Mouse (Mus musculus): ENCODE results near the gene Capn10. TPM values are rescaled to one million over a fixed set of nuclear protein-coding genes. Genes with fewer than 3 reads are reported as not detected.

Capn10 gene
- polyA plus RNA-seq, 1 experiment from 2014 or later, result 31.6 TPM

DNA sequence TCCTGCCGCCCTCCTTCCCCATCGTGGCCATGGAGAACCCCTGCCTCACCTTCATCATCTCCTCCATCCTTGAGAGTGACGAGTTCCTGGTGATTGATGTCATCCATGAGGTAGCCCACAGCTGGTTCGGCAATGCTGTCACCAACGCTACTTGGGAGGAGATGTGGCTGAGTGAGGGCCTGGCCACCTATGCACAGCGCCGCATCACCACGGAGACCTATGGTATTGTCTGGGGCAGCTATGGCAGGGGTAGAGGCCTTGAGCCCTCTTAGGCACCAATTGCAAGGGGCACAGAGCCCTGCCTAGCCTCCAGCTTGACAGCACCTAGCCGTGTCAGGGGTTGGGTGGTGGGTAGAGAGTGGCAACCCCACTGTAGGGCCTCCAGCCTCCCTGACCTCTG is 17.5 kb upstream of the Capn10 start:
- Histone ChIP-seq H3K9me3 (ENCODE audit: control insufficient read depth) (no peaks in the 10 kb centered on the region), H3K27me3 (replicated peaks; ENCODE audit: control insufficient read depth, insufficient read depth, low read length) (no peaks in the 10 kb centered on the region), H3K36me3 (ENCODE audit: control insufficient read depth, insufficient read depth) (peaks cover 69% of the 10 kb centered on the region), H3K4me1 (replicated peaks; ENCODE audit: control insufficient read depth, insufficient read depth, low read length) (peaks cover 7% of the 10 kb centered on the region; the same call in 1 of the 2 replicates), H3K9ac (ENCODE audit: low read depth, low read length) (no peak overlapping the region), H3K4me3 (ENCODE audit: low read depth, low read length) (no peak overlapping the region), H3K27ac (ENCODE audit: low read depth, low read length) (no peak overlapping the region), H3K4me2 (replicated peaks; ENCODE audit: low read depth) (no peak overlapping the region)
- no peak for TF ChIP-seq CTCF (IDR thresholded peaks at IDR 0.05; ENCODE audit: low read depth)
- ATAC-seq, result no peak
- WGBS, result 95% methylated on average over 9 of the region's 9 CpGs

DNA sequence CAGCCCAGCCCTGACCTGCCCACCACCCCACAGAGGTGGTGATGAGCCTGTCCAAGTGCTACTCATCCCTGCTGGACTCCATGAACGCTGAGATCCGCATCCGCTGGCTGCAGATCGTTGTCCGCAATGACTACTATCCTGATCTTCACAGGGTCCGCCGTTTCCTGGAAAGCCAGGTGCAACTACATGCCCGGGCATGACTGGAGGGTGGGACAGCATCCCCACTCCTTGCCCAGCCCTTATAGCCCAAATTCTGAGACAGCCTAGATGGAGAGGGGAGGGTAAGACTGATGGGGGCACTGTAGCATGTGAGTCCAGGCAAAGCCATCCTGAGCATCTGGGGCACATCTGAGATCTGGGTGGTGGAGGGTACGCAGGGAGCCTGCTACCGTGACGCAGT is 15.0 kb upstream of the Capn10 start:
- WGBS, result 94% methylated on average over 11 of the region's 11 CpGs
- no peak for ATAC-seq
- peak overlapping the region; percentile 88; the same call in 1 of the 2 replicates for H3K27ac ChIP-seq (ENCODE audit: low read depth, low read length)
- TF ChIP-seq CTCF (IDR thresholded peaks at IDR 0.05; ENCODE audit: low read depth), result no peak
- H3K4me2 ChIP-seq (replicated peaks; ENCODE audit: low read depth), result no peak overlapping the region
- no peak overlapping the region for H3K4me3 ChIP-seq (ENCODE audit: low read depth, low read length)
- no peaks in the 10 kb centered on the region for H3K27me3 ChIP-seq (replicated peaks; ENCODE audit: control insufficient read depth, insufficient read depth, low read length)
- peaks cover 64% of the 10 kb centered on the region for H3K36me3 ChIP-seq (ENCODE audit: control insufficient read depth, insufficient read depth)
- H3K4me1 ChIP-seq (replicated peaks; ENCODE audit: control insufficient read depth, insufficient read depth, low read length), result peaks cover 4% of the 10 kb centered on the region; the same call in 1 of the 2 replicates
- H3K9me3 ChIP-seq (ENCODE audit: control insufficient read depth), result no peaks in the 10 kb centered on the region
- no peak overlapping the region for H3K9ac ChIP-seq (ENCODE audit: low read depth, low read length)

DNA sequence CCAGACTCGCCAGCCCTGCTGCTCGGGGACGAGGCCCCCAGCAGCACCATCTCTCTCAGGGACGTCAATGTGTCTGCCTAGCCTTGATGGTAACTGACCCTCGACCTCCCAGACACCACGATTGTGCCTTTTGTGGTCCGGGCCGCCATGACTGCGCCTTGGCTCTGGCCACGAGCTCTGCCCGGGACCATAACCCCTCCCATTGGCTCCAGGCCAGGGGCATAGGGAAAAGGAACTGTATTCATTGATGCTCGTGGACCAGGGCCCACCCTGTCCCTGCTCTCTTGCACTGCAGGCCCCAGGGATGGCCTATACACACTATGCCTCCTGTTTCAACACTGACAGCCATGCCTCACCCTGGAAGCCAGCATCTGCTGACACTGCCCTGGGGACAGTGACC is 14.4 kb upstream of the Capn10 start:
- H3K4me2 ChIP-seq (replicated peaks; ENCODE audit: low read depth), result no peak overlapping the region
- TF ChIP-seq CTCF (IDR thresholded peaks at IDR 0.05; ENCODE audit: low read depth), result no peak
- WGBS, result 53% methylated on average over 12 of the region's 12 CpGs
- no peaks in the 10 kb centered on the region for H3K9me3 ChIP-seq (ENCODE audit: control insufficient read depth)
- no peak overlapping the region for H3K9ac ChIP-seq (ENCODE audit: low read depth, low read length)
- H3K27ac ChIP-seq (ENCODE audit: low read depth, low read length), result peak overlapping the region; percentile 88
- H3K27me3 ChIP-seq (replicated peaks; ENCODE audit: control insufficient read depth, insufficient read depth, low read length), result no peaks in the 10 kb centered on the region
- peaks cover 4% of the 10 kb centered on the region; the same call in 1 of the 2 replicates for H3K4me1 ChIP-seq (replicated peaks; ENCODE audit: control insufficient read depth, insufficient read depth, low read length)
- no peak overlapping the region for H3K4me3 ChIP-seq (ENCODE audit: low read depth, low read length)
- ATAC-seq, result 0 out of 2 replicates have a peak, but pooled peaks have one; percentile 2
- H3K36me3 ChIP-seq (ENCODE audit: control insufficient read depth, insufficient read depth), result peaks cover 58% of the 10 kb centered on the region

DNA sequence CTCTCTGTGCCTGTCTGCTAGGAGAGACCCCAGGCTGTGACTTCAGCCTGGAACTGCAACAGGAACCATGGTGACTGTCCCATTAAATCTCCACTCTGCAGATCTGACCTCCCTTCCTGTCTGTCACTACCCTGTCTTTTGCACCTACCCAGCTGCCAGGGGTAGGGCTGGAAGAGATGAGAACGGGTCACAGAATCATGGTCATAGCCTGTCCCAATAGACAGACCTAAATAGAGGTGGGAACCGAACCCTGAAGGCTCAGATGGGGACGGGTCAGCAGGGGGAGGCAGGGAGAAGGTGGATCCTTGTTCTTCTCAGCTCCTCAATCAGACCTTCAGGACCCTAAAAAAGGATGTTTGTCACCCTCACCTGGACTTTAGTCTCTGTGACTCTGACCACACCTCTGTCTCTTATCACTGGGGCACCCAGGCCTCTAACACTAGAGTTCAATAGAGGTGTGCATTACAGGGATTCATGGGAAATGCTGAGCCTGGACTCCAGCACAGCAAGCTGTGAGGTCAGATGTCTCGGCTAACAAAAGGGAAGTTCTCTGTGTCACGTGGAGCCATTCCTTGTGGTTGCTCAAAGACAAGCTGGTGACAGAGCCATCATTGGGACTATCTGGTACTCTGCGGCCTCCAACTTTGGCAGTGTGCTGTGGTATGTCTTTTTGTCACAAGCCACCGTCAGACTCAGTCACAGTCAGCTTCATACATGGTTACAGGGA is 13.5 kb upstream of the Capn10 start:
- peak overlapping the region; percentile 88 for H3K27ac ChIP-seq (ENCODE audit: low read depth, low read length)
- no peaks in the 10 kb centered on the region for H3K9me3 ChIP-seq (ENCODE audit: control insufficient read depth)
- no peak for TF ChIP-seq CTCF (IDR thresholded peaks at IDR 0.05; ENCODE audit: low read depth)
- no peak overlapping the region for H3K4me3 ChIP-seq (ENCODE audit: low read depth, low read length)
- peaks cover 50% of the 10 kb centered on the region for H3K36me3 ChIP-seq (ENCODE audit: control insufficient read depth, insufficient read depth)
- ATAC-seq, result peak; percentile 94
- 56% methylated on average over 7 of the region's 7 CpGs for WGBS
- H3K4me1 ChIP-seq (replicated peaks; ENCODE audit: control insufficient read depth, insufficient read depth, low read length), result peaks cover 4% of the 10 kb centered on the region; the same call in 1 of the 2 replicates
- no peak overlapping the region for H3K9ac ChIP-seq (ENCODE audit: low read depth, low read length)
- H3K27me3 ChIP-seq (replicated peaks; ENCODE audit: control insufficient read depth, insufficient read depth, low read length), result no peaks in the 10 kb centered on the region
- no peak overlapping the region; the same call in none of the 2 replicates for H3K4me2 ChIP-seq (replicated peaks; ENCODE audit: low read depth)

DNA sequence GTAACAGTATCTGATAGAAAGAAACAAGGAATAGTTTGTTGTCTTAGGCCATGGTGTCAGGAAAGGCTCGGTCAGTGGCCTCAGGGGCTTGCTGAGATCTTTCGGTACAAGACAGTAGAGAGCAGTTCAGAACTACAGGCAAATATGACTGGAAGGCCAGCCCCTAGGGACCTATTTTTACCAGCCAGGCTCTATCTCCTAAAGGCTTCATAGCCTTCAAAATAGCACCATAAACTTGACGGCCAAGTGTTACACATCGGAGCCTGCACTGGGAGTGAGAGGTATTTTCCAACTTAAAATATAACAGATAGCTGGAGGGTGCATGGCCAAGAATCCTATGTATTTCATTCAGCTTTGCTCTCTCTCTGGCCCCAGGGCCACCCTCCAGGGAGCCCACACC is 12.7 kb upstream of the Capn10 start:
- H3K4me3 ChIP-seq (ENCODE audit: low read depth, low read length), result no peak overlapping the region
- H3K9me3 ChIP-seq (ENCODE audit: control insufficient read depth), result no peaks in the 10 kb centered on the region
- peak overlapping the region; percentile 73 for H3K27ac ChIP-seq (ENCODE audit: low read depth, low read length)
- H3K4me2 ChIP-seq (replicated peaks; ENCODE audit: low read depth), result no peak overlapping the region
- no peak overlapping the region for H3K9ac ChIP-seq (ENCODE audit: low read depth, low read length)
- WGBS, result 84% methylated on average over 4 of the region's 4 CpGs
- H3K27me3 ChIP-seq (replicated peaks; ENCODE audit: control insufficient read depth, insufficient read depth, low read length), result no peaks in the 10 kb centered on the region
- ATAC-seq, result no peak
- peaks cover 42% of the 10 kb centered on the region for H3K36me3 ChIP-seq (ENCODE audit: control insufficient read depth, insufficient read depth)
- TF ChIP-seq CTCF (IDR thresholded peaks at IDR 0.05; ENCODE audit: low read depth), result no peak
- H3K4me1 ChIP-seq (replicated peaks; ENCODE audit: control insufficient read depth, insufficient read depth, low read length), result peaks cover 4% of the 10 kb centered on the region; the same call in 1 of the 2 replicates

DNA sequence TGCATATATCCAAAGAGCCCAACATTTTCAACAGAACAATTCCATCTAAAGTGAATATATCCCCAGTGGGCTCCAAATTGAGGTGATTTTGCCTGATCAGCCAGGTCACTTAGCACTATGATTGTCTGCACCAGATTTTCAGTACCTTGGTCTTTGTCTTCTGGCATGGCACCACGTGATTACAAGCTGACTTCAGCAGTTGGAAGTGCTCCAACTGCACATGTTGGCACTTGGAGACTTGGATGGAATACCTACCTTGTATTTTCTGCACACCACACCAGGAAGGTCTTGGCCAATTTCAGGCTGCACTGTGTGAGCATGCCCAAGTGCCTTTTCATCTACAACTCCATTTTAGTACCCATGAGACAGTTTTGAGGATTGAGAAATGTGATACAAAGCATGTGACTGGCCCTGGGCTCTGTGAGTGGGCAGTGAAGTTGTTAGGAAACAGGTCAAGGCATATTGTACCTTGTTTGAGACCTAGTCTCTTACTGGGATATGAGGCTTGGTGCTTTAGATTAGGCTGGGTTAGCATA is 3.9 kb upstream of the Capn10 start:
- no peak for TF ChIP-seq CTCF (IDR thresholded peaks at IDR 0.05; ENCODE audit: low read depth)
- no peak for ATAC-seq
- no peak overlapping the region for H3K27ac ChIP-seq (ENCODE audit: low read depth, low read length)
- no peak overlapping the region for H3K4me2 ChIP-seq (replicated peaks; ENCODE audit: low read depth)
- no peaks in the 10 kb centered on the region for H3K9me3 ChIP-seq (ENCODE audit: control insufficient read depth)
- H3K9ac ChIP-seq (ENCODE audit: low read depth, low read length), result no peak overlapping the region
- H3K4me1 ChIP-seq (replicated peaks; ENCODE audit: control insufficient read depth, insufficient read depth, low read length), result no peaks in the 10 kb centered on the region; the same call in 1 of the 2 replicates
- no peaks in the 10 kb centered on the region for H3K27me3 ChIP-seq (replicated peaks; ENCODE audit: control insufficient read depth, insufficient read depth, low read length)
- H3K4me3 ChIP-seq (ENCODE audit: low read depth, low read length), result no peak overlapping the region
- H3K36me3 ChIP-seq (ENCODE audit: control insufficient read depth, insufficient read depth), result no peaks in the 10 kb centered on the region
- 13% methylated on average over 1 of the region's 1 CpGs for WGBS
